Mouse (Mus musculus): Measurements from ENCODE around the gene Gm43517.

Gm43517 gene

GRCm38 (mm10) chr12:49401796-49402130, 16.8 kb downstream of the Gm43517 start:
- DNase-seq (ENCODE audit: low read depth, low spot score) = no peak

GRCm38 (mm10) chr12:49409833-49410232, 24.9 kb downstream of the Gm43517 start:
- DNase-seq (ENCODE audit: low read depth, low spot score) = no peak

GRCm38 (mm10) chr12:49417963-49418362, 33.0 kb downstream of the Gm43517 start:
- no peak for DNase-seq (ENCODE audit: low read depth, low spot score)

Data from retina, postnatal 7 days (tissue).